Mouse (Mus musculus) neural tube, embryonic 11.5 days (tissue): ENCODE measurements around the gene Ltbp3. TPM values are rescaled to one million over a fixed set of nuclear protein-coding genes. Genes with fewer than 3 reads are reported as not detected.

Experiments
- ATAC-seq: fragments of 200-750 bp; cut with Nextera tagmentation; 2 replicates; pipeline ENCODE4 v1.8.0; 2017; ENCODE audit warnings: moderate number of reproducible peaks, mild to moderate bottlenecking, moderate TSS enrichment, moderate library complexity; ENCODE audit not compliant: insufficient read depth, low FRiP score, low TSS enrichment
- DNase-seq: peaks from one replicate; pipeline ENCODE4 v3.0.0-alpha.2; 2015; ENCODE audit warnings: low spot score
- H3K27ac ChIP-seq: fragments of 300-500 bp; sonication (generic); 2 replicates; pipeline ENCODE4 v1.5.1; 2014; ENCODE audit warnings: low read depth, mild to moderate bottlenecking, low read length
- H3K27me3 ChIP-seq: fragments of 300-500 bp; sonication (generic); 2 replicates; pipeline ENCODE4 v1.6.1; 2014; ENCODE audit warnings: mild to moderate bottlenecking, low read length, mixed read lengths; ENCODE audit not compliant: control insufficient read depth, insufficient read depth
- H3K36me3 ChIP-seq: fragments of 300-500 bp; sonication (generic); 2 replicates; pipeline ENCODE4 v1.6.1; 2014; ENCODE audit warnings: mild to moderate bottlenecking, low read length, moderate library complexity, mixed read lengths; ENCODE audit not compliant: control insufficient read depth, insufficient read depth
- H3K4me1 ChIP-seq: fragments of 300-500 bp; sonication (generic); 2 replicates; pipeline ENCODE4 v1.6.1; 2014; ENCODE audit warnings: low read length, mixed read lengths; ENCODE audit not compliant: control insufficient read depth, insufficient read depth
- H3K4me2 ChIP-seq: fragments of 300-500 bp; sonication (generic); 2 replicates; pipeline ENCODE4 v1.6.1; 2014; ENCODE audit warnings: low read depth, mild to moderate bottlenecking, moderate library complexity
- H3K4me3 ChIP-seq: fragments of 300-500 bp; sonication (generic); 2 replicates; pipeline ENCODE4 v1.5.1; 2014; ENCODE audit warnings: low read depth, low read length
- H3K9ac ChIP-seq: fragments of 300-500 bp; sonication (generic); 2 replicates; pipeline ENCODE4 v1.6.1; 2014; ENCODE audit warnings: mild to moderate bottlenecking, low read length
- H3K9me3 ChIP-seq: fragments of 300-500 bp; sonication (generic); 2 replicates; pipeline ENCODE4 v1.6.1; 2016; ENCODE audit warnings: low read length; ENCODE audit not compliant: control insufficient read depth
- WGBS: fragments of 180-500 bp; shearing (Covaris S2); extraction: QIAGEN DNeasy Blood & Tissue Kit; methylation state at CpG from one replicate; pipeline ENCODE4 v1.1.7; 2014; 5-methylcytosine and 5-hydroxymethylcytosine counted together
- polyA plus RNA-seq: library from polyadenylated mRNA; unstranded; fragments of >200 nt; fragmentation: Nextera tagmentation; extraction: Ambion mirVana; gene quantifications from 2 replicates; pipeline ENCODE4 v1.2.1, GENCODE M21; 2014

The Ltbp3 gene
- polyA plus RNA-seq = 5.2 and 9.7 TPM in 2 replicates

DNA sequence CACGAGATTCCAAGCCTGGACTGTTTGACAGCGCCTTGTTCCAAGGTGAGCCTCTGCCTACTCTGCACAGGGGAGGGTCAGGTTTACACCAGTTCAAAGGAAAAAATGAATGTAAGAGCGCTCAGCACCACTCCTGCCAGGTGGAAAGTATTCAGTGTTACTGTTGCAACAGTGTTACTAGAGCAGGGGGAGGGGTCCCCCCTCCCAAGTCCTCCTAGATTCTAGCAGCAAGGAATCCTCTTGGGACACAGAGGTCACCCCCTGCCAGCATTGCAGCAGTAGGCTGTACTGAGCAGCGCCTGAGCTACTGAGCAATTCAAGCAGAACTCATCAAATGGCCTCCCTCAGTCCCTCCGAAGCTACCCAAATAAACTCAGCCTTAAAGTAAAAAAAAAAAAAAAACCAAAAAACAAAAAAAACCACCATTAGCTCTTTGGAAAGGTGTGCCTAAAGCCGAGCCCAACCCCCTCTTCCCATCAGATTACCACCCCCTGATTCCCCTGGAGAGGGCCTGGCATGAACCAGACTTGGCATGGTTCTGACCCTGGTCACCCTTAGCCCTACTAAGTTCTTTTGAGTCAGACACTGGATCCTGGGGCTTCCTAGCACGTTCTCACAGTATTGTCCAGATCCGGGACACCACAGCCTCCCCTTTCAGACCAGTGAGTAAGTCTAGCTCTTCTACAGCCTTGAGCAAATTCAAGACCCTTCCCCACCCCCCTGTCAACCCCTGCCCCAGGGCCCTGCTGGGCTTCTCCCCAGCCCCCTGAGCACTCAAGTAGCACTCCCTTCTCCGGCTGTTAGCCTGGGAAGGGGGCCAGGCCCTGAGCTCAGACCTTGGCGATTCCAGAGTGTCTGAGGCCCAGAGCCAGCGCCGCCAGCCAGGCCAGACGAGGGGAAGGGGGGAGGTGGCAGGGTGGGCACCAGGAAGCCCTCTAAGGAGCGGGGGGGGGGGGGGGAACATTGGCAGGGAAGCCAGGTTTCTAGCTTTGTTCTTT is at the start of gene Ltbp3:
Gene Ltbp3 (plus strand): TSS at position 585 of the 998 bp plus-strand sequence.
- 20% methylated on average over 13 of the region's 14 CpGs for WGBS
- H3K4me3 ChIP-seq = peak within 1 kb of the TSS; percentile 61
- no peaks in the 10 kb centered on the region for H3K9me3 ChIP-seq
- 0 out of 2 replicates have a peak within 1 kb of the TSS, but pooled peaks have one; percentile 17 for H3K27ac ChIP-seq
- no peak for ATAC-seq
- H3K4me1 ChIP-seq = peaks cover 14% of the 10 kb centered on the region
- H3K4me2 ChIP-seq = peak within 1 kb of the TSS; percentile 98
- H3K27me3 ChIP-seq = peaks cover 41% of the 10 kb centered on the region
- no peak for DNase-seq
- H3K9ac ChIP-seq = peak within 1 kb of the TSS; percentile 85
- no peaks in the 10 kb centered on the region for H3K36me3 ChIP-seq

DNA sequence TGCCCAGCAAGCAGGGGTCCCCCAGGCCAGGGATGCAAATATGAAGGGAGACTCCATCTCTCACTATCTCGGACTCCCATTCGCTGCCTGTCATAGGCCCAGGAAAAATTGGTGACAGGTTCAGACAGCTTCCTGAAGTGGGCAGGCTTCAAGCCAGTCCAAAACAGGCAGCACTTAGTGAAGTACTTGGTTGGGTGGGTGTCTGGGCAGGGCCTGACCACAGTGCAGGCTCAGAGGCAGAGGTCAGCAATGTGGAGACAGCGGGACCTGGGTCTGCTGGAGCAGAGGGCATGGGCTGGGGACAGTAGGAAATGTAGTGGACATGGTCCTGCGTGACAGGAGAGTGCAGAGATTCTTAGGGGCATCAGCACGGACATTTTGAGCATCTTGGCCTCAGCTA is 49.1 kb upstream of the Ltbp3 start:
- Histone ChIP-seq H3K27ac (0 out of 2 replicates have a peak overlapping the region, but pooled peaks have one; percentile 14), H3K36me3 (peaks cover 4% of the 10 kb centered on the region), H3K4me2 (peak overlapping the region; percentile 99), H3K4me3 (peak overlapping the region; percentile 12), H3K9me3 (no peaks in the 10 kb centered on the region), H3K9ac (peak overlapping the region; percentile 54), H3K27me3 (no peaks in the 10 kb centered on the region), H3K4me1 (peaks cover 34% of the 10 kb centered on the region)
- ATAC-seq = no peak
- 89% methylated on average over 5 of the region's 5 CpGs for WGBS
- no peak for DNase-seq

DNA sequence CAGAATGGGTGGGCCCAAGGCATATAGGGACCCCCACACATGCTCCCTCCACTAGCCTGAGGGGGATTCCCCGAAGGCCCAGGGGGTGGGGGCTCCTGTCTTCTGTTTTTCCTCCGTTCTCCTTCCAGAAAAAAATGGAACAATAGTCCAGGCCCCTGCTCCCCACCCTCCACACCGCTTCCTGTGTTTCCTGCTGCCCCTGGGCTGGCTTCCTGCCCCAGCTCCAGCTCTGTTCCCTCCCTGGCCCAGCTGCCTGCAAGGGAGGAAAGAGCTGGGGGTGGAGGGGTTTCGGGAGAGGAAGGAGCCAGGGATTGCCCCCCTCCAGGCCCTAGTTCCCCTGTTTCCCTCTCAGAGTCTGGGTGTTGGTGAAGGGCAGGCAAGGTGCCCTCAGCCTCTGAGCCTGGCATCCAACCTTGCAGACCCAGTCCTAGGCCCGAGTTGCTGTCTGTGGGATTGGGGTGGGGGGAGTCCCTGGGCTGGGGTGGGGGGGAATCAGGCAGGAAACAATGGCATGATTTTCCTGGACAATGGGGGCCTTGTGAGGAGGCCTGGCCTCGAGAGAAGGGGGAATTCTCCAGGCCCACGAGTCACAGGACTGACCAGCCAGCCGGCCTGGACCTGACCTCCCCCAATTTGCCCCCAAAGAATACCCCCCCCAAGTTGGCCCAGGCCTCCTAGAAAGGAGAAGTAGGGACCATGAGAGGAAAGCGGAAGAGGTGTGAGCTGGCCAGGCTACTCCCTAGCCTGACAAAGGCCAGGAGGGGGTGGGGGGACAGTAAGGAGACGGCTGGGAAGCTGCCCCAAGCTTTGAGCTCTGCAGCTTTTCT is 48.4 kb upstream of the Ltbp3 start:
- H3K4me3 ChIP-seq = peak overlapping the region; percentile 12
- peak overlapping the region; percentile 54 for H3K9ac ChIP-seq
- 77% methylated on average over 10 of the region's 10 CpGs for WGBS
- no peaks in the 10 kb centered on the region for H3K9me3 ChIP-seq
- peaks cover 32% of the 10 kb centered on the region for H3K4me1 ChIP-seq
- ATAC-seq (no peak), DNase-seq (no peak)
- H3K4me2 ChIP-seq = peak overlapping the region; percentile 99
- no peaks in the 10 kb centered on the region for H3K27me3 ChIP-seq
- H3K36me3 ChIP-seq = peaks cover 7% of the 10 kb centered on the region
- H3K27ac ChIP-seq = no peak overlapping the region

DNA sequence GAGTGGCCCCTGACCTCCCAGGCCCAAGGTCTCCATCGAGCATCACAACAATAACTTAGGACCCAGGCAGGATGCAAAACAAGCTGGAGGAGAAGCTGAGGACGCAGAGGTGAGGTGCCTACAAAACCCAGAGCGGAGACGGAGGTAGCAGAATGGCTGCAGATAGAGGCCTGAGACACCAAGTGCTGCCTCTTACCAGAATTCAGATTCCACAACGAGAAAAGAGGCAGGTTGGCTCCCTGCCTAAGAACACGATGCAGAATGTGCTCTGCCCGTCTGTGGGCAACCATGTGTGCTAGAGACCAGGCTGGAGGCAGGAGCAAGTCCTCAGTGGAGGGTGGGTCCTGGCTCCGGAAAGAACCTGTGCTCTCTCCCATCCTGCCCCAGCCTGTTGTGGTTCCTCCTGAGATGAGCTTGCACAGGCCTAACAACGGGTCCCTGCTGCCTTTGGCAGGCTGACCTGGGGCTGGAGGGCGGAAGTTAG is 47.7 kb upstream of the Ltbp3 start:
- Histone ChIP-seq H3K9ac (no peak overlapping the region; the same call in 1 of the 2 replicates), H3K27me3 (no peaks in the 10 kb centered on the region), H3K4me2 (peak overlapping the region; percentile 99), H3K4me3 (no peak overlapping the region), H3K9me3 (no peaks in the 10 kb centered on the region), H3K4me1 (peaks cover 27% of the 10 kb centered on the region), H3K36me3 (peaks cover 10% of the 10 kb centered on the region), H3K27ac (no peak overlapping the region; the same call in 1 of the 2 replicates)
- WGBS = 85% methylated on average over 10 of the region's 10 CpGs
- ATAC-seq = no peak
- no peak for DNase-seq

DNA sequence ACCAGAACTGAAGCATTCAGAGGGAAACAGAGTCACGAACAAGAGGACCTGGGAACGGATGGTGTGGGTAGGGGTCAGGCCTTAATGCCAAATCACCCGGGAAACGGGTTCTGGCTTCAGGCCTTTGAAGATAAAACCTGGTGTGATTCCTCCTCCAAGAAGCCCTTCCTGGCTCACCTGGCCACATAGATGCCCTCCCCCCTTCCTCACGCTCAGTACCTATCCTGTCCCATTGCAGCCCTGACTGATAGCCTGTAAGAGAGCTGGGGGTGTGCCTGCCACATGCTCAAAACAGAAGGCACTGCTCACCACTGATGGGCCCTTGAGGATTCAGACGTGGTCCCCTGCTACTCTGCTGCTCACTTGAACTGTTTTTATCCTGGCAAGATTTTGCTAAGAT is 46.9 kb upstream of the Ltbp3 start:
- ATAC-seq = no peak

DNA sequence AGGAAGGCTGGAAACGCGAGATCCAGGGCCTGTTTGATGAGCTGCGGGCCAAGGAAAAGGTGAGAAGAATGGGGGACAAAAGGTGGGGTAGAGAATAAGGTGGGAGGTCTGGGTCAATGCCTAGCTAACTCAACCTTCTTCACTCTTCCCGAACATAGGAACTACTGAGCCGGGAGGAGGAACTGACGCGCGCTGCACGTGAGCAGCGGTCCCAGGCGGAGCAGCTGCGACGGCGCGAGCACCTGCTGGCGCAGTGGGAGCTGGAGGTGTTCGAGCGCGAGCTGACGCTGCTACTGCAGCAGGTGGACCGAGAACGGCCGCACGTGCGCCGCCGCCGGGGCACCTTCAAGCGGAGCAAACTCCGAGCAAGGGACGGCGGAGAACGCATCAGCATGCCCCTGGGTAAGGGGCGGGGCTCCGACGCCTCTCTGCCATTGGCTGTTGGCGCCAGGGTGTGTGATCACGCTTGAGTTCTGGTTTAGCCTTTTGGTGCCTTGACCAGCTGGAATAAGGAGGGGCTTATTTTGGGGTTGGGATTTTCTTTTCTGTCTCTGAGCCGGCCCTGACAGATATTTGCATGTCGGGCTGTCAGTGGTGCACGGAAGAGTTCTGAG is 44.7 kb upstream of the Ltbp3 start:
- H3K9me3 ChIP-seq = no peaks in the 10 kb centered on the region
- DNase-seq (peak; percentile 57), ATAC-seq (peak; percentile 45; the same call in 1 of the 2 replicates)
- H3K4me1 ChIP-seq = peaks cover 15% of the 10 kb centered on the region
- no peaks in the 10 kb centered on the region for H3K27me3 ChIP-seq
- H3K36me3 ChIP-seq = peaks cover 18% of the 10 kb centered on the region
- peak overlapping the region; percentile 33; the same call in 1 of the 2 replicates for H3K9ac ChIP-seq
- 6% methylated on average over 41 of the region's 41 CpGs for WGBS
- H3K27ac ChIP-seq = no peak overlapping the region
- H3K4me2 ChIP-seq = peak overlapping the region; percentile 48
- H3K4me3 ChIP-seq = peak overlapping the region; percentile 20; the same call in 1 of the 2 replicates

More for the DNA sequence above, 46.9 kb upstream of the Ltbp3 start:
- Histone ChIP-seq H3K4me3 (no peak overlapping the region), H3K9me3 (no peaks in the 10 kb centered on the region), H3K27ac (no peak overlapping the region), H3K4me2 (no peak overlapping the region), H3K4me1 (peaks cover 27% of the 10 kb centered on the region), H3K27me3 (no peaks in the 10 kb centered on the region), H3K9ac (no peak overlapping the region), H3K36me3 (peaks cover 11% of the 10 kb centered on the region)
- DNase-seq = no peak
- WGBS = 87% methylated on average over 6 of the region's 6 CpGs

DNA sequence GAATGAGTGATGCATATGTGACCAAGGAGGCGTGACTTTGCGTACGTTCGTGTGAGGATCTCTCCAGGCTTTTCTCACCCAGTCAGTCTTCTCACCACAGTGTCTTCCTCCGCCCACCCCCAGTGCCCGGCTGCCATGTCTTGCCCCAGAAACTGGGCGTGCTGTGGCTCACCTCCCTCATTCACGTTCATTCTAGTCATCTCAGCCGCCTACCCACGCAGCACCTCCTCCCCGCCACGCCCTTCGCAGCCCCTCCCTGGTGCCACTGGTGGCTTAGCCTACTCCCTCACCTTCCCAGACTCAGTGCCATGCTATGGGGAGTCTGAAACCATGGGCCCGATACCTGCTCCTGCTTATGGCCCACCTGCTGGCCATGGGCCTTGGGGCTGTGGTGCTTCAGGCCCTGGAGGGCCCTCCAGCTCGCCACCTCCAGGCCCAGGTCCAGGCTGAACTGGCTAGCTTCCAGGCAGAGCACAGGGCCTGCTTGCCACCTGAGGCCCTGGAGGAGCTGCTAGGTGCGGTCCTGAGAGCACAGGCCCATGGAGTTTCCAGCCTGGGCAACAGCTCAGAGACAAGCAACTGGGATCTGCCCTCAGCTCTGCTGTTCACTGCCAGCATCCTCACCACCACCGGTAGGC is 36.4 kb upstream of the Ltbp3 start, which contains the start of gene Kcnk7:
Gene Kcnk7 (plus strand): TSS at position 205 of the 638 bp plus-strand sequence.
- no peaks in the 10 kb centered on the region for H3K9me3 ChIP-seq
- peaks cover 25% of the 10 kb centered on the region for H3K36me3 ChIP-seq
- DNase-seq (no peak), ATAC-seq (no peak)
- WGBS = 80% methylated on average over 16 of the region's 17 CpGs
- no peak within 1 kb of the TSS for H3K4me2 ChIP-seq
- no peak within 1 kb of the TSS for H3K27ac ChIP-seq
- no peaks in the 10 kb centered on the region for H3K4me1 ChIP-seq
- H3K9ac ChIP-seq = no peak within 1 kb of the TSS
- H3K27me3 ChIP-seq = no peaks in the 10 kb centered on the region
- no peak within 1 kb of the TSS for H3K4me3 ChIP-seq
